Mouse (Mus musculus): ENCODE measurements at regions not wholly inside any gene's neighbourhood (a gene's known extent, or its start where the extent isn't known, plus 50 kb on each side); places are given as distances from the start of the nearest gene placed in this dataset.

DNA sequence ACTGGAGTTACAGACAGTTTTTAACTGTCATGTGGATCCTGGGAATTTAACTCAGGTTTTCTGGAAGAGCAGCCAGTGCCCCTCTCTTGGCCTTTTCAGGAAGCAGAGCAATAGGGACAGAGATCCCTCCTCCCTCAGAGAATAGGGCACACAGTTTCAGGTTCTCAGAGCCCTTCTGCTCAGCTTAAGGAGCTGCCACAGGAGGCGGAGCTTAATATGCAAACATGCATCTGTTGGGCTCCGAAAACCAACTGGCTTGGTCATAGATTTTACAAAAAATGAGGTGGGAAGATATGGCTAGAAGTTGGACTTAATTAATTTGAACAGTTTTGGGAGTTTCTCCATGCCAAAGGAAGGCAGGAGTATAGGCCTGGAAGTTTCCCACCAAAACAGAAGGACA, 61.9 kb upstream of the Znrf2 start:
- no peak for ATAC-seq (ENCODE audit: extremely low read depth, insufficient number of reproducible peaks, low FRiP score, poor library complexity, severe bottlenecking)

DNA sequence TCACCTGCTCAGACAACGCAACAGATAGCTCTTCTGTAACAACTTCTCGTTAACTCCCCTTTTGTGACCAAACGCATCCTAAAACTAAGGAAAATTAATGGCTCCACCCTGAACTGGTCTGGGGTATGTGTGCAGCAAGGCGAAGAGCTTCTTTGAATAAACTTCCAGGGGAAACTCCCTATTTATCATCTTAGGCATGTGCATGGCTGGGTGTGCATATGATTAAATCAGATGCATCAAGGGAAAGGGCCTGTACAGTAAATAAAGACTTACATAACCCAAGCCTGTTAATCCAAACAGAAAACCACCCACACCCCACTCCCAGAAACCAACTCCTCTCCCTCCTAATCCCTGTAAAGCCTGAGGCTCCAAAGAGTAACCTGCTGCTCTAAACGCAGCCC, 59.2 kb upstream of the Znrf2 start:
- ATAC-seq (ENCODE audit: extremely low read depth, insufficient number of reproducible peaks, low FRiP score, poor library complexity, severe bottlenecking) = peak; percentile 61

DNA sequence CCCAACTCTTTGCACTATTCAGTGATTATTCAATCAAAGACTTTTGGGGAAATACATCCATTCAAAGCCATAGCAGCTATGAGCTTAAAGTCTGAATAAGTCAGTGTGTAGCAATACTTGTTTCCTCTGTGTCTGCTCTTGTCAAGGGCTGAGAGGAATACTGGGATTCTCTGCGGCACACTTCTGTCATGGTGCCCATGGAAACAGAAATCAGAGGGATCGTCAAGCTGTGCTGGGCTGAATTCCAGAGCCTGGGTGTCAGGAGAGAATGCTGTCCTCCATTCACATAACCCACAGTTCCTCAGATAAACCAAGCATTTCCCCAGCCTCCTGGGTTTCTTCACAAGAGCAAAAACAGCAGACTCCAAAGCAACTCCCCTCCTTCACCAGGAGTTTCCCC, 58.6 kb upstream of the Znrf2 start:
- no peak for ATAC-seq (ENCODE audit: extremely low read depth, insufficient number of reproducible peaks, low FRiP score, poor library complexity, severe bottlenecking)

DNA sequence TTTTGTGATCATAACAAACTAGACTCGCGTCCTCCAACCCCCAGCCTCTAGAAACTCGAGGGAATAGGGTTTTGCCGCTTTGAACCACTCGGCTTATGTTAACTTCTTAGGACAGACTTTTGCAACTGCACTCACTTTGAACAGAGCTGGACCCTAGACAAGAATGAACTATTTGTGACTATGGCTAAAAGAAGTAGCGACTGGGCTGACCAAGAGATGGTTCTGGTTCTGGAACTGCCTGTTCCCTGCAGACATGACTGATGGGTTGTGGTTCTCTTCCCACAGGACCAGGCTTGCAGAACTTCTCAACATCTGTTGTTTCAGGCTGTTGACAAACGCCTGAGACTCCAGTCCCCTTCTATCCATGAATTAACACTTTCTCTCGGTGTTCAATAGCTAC, 57.5 kb upstream of the Znrf2 start:
- no peak for ATAC-seq (ENCODE audit: extremely low read depth, insufficient number of reproducible peaks, low FRiP score, poor library complexity, severe bottlenecking)

DNA sequence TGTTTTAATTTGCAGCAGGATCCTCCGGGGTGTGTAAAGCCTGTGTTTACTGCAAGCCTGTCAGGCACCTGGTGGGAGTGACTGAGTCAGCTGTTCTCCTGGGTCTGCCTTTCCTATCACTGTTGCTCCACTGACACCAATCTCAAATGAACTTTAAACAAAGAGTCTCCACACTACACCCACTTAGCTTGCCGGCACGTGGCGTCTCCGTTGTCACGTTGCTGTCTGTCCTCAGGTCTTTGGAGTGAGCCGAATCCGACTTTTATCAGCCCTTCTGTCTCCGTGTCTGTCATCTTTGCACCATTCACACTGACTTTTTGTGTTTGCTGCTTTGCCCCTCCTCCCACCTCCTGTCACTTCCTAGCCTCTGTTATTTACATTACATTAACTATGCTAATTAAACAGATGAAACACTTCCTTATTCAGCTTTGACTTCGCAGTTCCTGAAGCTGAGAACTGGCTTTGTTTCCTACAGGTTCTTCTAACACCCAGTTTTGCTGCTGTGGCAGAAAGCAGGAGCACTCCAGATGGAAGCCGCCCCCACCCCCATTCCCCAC, 56.7 kb upstream of the Znrf2 start:
- peak; percentile 85 for ATAC-seq (ENCODE audit: extremely low read depth, insufficient number of reproducible peaks, low FRiP score, poor library complexity, severe bottlenecking)

DNA sequence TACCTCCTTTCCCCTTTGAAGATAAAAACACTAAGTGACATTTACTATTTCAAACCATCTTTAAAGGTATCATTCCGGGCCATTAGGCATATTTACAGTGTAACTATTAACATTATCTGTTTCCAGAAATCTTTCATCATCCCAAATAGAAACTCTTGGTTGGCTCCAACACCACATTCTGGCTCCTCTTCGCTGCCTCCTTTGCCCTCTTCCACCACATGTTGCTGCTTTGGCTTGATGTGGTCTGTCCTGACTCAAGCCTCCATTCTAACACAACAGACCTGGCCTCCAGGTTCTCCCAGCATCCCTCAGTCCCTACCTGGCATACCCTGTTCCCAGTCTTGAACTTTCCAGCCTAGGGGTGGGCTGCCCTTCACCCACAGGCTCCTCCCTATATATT, 56.2 kb upstream of the Znrf2 start:
- ATAC-seq (ENCODE audit: extremely low read depth, insufficient number of reproducible peaks, low FRiP score, poor library complexity, severe bottlenecking) = no peak

DNA sequence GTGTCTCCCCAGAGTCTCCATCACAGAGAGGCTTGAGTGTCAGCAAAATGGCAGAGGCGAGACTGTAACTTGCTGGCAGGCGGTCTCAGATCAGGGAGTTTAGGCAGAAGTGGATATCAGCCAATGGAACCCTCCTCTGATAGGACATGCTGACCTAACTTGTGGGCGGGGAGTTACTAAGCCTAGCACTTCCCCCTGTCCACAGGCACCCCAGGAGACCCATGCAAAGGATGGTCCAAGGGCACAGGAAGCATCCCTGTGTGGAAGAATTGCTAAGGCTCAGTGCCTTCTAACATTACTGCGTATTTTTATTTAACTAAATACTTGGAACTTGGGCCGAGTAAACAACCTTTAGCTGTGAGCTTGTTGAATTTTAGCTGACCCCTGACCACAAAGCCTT, 54.7 kb upstream of the Znrf2 start:
- no peak for ATAC-seq (ENCODE audit: extremely low read depth, insufficient number of reproducible peaks, low FRiP score, poor library complexity, severe bottlenecking)

DNA sequence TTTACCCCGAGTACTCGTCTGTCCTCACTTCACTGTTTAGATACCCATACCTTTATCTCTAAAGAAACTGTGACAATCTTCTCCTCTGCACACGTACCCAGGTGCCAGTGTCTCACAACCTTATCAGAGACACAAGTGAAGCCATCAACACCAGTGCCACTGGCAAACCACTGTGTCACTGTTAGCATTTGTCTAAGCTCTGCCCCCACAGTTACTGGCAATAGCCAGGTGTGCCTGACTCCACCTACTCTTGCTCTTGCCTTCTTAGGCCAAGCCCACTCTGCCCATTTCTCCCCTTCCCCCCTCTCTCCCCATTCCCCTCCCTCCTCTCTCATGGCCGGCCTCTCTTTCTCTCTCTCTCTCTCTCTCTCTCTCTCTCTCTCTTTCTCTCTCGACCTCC, 54.2 kb upstream of the Znrf2 start:
- ATAC-seq (ENCODE audit: extremely low read depth, insufficient number of reproducible peaks, low FRiP score, poor library complexity, severe bottlenecking) = no peak

DNA sequence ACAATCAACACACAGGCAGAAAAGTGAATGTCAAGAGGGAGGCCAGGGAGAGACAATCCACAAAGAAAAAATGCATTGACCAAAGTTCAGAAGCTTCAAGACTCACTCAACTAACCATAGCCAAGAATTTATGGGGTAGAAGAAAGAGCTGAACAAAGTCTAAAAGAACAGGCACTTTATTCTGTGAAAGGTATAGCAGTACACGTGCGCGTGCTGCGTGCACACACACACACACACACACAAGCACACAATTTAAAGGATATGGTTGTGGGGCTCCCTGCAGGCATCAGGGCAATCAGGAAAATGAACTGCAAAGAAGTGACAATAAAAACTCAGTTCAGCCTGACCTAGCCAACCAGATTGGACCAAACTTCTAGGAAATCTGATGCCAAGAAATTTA, 53.0 kb upstream of the Znrf2 start:
- no peak for ATAC-seq (ENCODE audit: extremely low read depth, insufficient number of reproducible peaks, low FRiP score, poor library complexity, severe bottlenecking)

DNA sequence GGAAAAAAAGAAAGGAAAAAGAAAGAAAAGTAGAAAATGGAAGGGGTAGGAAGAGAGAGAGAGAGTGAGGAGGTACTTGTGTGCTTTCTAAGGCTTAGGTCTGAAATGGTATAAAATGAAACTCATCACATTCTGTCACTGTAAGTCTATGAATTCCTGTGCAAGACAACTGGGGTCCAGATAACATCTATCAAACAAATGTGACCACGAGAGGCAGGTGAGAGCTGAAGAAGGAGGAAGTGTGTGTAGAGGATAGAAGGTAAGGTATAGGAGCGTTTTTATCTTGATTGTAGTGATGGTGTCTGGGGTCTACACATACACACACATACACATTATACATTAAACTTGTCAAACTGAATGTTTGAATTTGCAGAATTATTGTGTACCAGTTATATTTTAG, 51.0 kb upstream of the Znrf2 start:
- ATAC-seq (ENCODE audit: extremely low read depth, insufficient number of reproducible peaks, low FRiP score, poor library complexity, severe bottlenecking) = no peak

DNA sequence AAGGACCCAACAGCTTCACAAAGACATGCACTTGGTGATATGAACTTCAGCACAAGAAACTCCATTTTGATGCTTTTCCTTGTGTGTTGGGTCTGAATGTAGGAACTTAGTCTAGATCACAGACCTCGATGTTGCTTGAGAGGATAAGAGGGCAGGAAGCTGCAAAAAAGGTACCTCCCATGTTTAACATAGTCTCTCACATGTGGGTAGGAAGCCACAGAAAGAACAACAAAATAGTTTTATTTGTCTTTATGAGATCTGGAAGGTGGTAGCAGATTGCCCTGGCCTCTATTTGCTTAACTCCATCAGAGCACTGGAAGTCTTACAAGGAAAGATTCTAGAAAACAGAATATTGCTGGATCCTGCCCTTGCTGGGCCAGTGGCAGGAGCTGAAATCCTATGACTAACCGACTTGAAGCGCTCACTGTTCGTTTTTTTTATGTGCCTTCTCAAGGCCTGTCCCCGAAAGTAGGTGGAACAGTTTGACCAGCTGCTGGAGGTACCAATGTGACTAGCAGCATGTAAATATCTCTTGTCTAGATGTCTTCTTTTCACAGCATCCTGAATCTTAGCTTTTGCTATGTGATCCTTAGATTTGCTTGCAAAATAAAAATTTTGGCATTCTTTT, 50.1 kb upstream of the Znrf2 start:
- ATAC-seq (ENCODE audit: extremely low read depth, insufficient number of reproducible peaks, low FRiP score, poor library complexity, severe bottlenecking) = no peak
